Mouse (Mus musculus) erythroblast, embryonic 14.5 days (primary cell): ENCODE measurements around the gene Arhgap31.
"Not testable (repeated sequence)": the region's sequence is repeated elsewhere in the genome, so short reads cannot be mapped to it uniquely, and the experiment has no call there.

ENCODE experiments used
- GATA1 ChIP-seq: IDR thresholded peaks from 2 replicates; pipeline ENCODE4 v1.6.1; 2012; ENCODE audit warnings: low read length, inconsistent platforms, mixed read lengths
- TAL1 ChIP-seq: IDR thresholded peaks from 3 replicates; pipeline ENCODE4 v1.6.1; 2012; ENCODE audit warnings: low read length, inconsistent platforms, mixed read lengths

- TF ChIP-seq TAL1, GATA1: not testable (repeated sequence)
Measured at GRCm38 (mm10) chr16:38714259-38714526, 1.1 kb upstream of the Arhgap31 start.
